Mouse (Mus musculus) MEL (cell line): ENCODE results near the gene Eif5a.

ENCODE experiments used
- CTCF ChIP-seq, 3 experiments: IDR thresholded peaks in 2 of 3; conservative IDR thresholded peaks in 1 of 3; 2 replicates each; pipeline ENCODE4 v1.5.1; 2011 to 2012; ENCODE audit warnings: low read length in 3 of 3, low read depth in 2 of 3, mild to moderate bottlenecking in 2 of 3, improper control_type of control experiment in 1 of 3, inconsistent platforms in 1 of 3, mixed read lengths in 1 of 3, moderate library complexity in 1 of 3; ENCODE audit not compliant: control insufficient read depth in 1 of 3, insufficient read depth in 1 of 3, poor library complexity in 1 of 3, severe bottlenecking in 1 of 3
- GATA1 ChIP-seq: IDR thresholded peaks from 2 replicates; pipeline ENCODE4 v1.6.1; 2011; ENCODE audit warnings: low read depth, low read length, improper control_type of control experiment
- JUND ChIP-seq: IDR thresholded peaks from 2 replicates; pipeline ENCODE4 v1.6.1; 2011; ENCODE audit warnings: low read depth, mild to moderate bottlenecking, improper control_type of control experiment, low read length
- MAFK ChIP-seq: IDR thresholded peaks from 2 replicates; pipeline ENCODE4 v1.6.1; 2011; ENCODE audit warnings: low read depth, mild to moderate bottlenecking, low read length, improper control_type of control experiment, borderline replicate concordance
- MEF2A ChIP-seq: IDR thresholded peaks from 2 replicates; pipeline ENCODE4 v1.6.1; 2014; ENCODE audit warnings: low read depth, mild to moderate bottlenecking, inconsistent platforms, low read length, improper control_type of control experiment; ENCODE audit not compliant: poor library complexity, insufficient replicate concordance, severe bottlenecking; ENCODE audit errors: extremely low read depth
- MYB ChIP-seq: IDR thresholded peaks from 2 replicates; pipeline ENCODE4 v1.6.1; 2011; ENCODE audit warnings: mild to moderate bottlenecking, low read depth, low read length, improper control_type of control experiment
- MYC ChIP-seq: IDR thresholded peaks from 2 replicates; pipeline ENCODE4 v1.6.1; 2011; ENCODE audit warnings: low read depth, mild to moderate bottlenecking, low read length, improper control_type of control experiment, moderate library complexity
- POLR2A ChIP-seq, 2 experiments: IDR thresholded peaks; 2 replicates each; pipeline ENCODE4 v1.6.1; 2011 to 2012; ENCODE audit warnings: low read length in 2 of 2, mild to moderate bottlenecking in 2 of 2, control low read depth in 1 of 2, improper control_type of control experiment in 1 of 2, low read depth in 1 of 2, moderate library complexity in 1 of 2; ENCODE audit not compliant: control insufficient read depth in 1 of 2, insufficient read depth in 1 of 2, poor library complexity in 1 of 2
- POLR2AphosphoS2 ChIP-seq: IDR thresholded peaks from 2 replicates; pipeline ENCODE4 v1.6.1; 2011; ENCODE audit warnings: low read length, improper control_type of control experiment
- TCF12 ChIP-seq: IDR thresholded peaks from 2 replicates; pipeline ENCODE4 v1.6.1; 2014; ENCODE audit warnings: low read depth, mild to moderate bottlenecking, inconsistent platforms, low read length, improper control_type of control experiment, moderate library complexity

DNA sequence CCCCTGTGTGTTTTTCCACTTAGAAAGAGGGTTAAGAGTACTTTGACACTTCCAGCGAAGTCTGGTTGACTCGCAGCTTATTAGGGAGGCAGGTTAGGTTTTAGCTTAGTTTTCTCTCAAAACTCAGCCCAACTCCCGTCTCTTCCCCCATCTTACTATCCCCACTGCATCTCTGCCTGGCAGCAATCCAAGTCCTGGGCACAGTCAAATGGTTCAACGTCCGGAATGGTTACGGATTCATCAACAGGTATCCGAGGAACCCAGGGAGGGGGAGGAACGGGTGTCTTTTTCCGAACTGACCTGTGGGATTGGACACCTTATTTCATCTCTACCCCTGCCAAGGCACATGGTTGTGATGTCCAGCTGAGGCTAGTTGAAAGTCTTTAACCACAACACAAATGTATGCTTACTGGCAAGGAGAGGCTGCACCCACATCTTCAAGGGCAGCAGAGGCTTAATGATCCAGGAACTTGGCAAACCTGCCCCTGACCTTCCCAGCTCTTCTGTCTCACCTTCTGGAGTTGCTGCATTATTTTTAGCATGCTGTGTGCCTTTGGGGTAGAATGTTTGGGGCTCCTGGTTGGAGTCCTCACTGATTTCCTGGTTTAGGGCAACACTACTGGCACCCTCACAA lies 15.1 kb upstream of the Eif5a start:
- no peak for TF ChIP-seq CTCF (IDR thresholded peaks at IDR 0.05 in 2 of 3, conservative IDR thresholded peaks at IDR 0.05 in 1 of 3; ENCODE audit: control insufficient read depth in 1 of 3, insufficient read depth in 1 of 3, low read depth in 2 of 3, low read length in 3 of 3, poor library complexity in 1 of 3, severe bottlenecking in 1 of 3)
- no peak for TF ChIP-seq TCF12
- no peak for TF ChIP-seq POLR2AphosphoS2
- TF ChIP-seq JUND, result no peak
- TF ChIP-seq MYB, result no peak
- no peak for TF ChIP-seq MYC
- no peak for TF ChIP-seq MEF2A
- TF ChIP-seq MAFK, result no peak
- TF ChIP-seq POLR2A (IDR thresholded peaks at IDR 0.05; ENCODE audit: control insufficient read depth in 1 of 2, insufficient read depth in 1 of 2, low read depth in 1 of 2, low read length in 2 of 2, poor library complexity in 1 of 2), result no peak
- no peak for TF ChIP-seq GATA1
